Mouse (Mus musculus) neural tube, embryonic 14.5 days (tissue): ENCODE results near the gene Utp6. TPM values are rescaled to one million over a fixed set of nuclear protein-coding genes. Genes with fewer than 3 reads are reported as not detected.
A peak's percentile ranks its signal among the peaks of the same experiment; 100 is the strongest.

Experiments used
- ATAC-seq: fragments of 200-750 bp; cut with Nextera tagmentation; 2 replicates; pipeline ENCODE4 v1.8.0; 2017; ENCODE audit warnings: low read depth, mild to moderate bottlenecking, moderate TSS enrichment, moderate library complexity
- H3K27ac ChIP-seq: fragments of 300-500 bp; sonication (generic); 2 replicates; pipeline ENCODE4 v1.5.1; 2014; ENCODE audit warnings: low read depth, mild to moderate bottlenecking, control low read depth, low read length, moderate library complexity, mixed read lengths
- H3K27me3 ChIP-seq: fragments of 300-500 bp; sonication (generic); 2 replicates; pipeline ENCODE4 v1.6.1; 2014; ENCODE audit warnings: low read length; ENCODE audit not compliant: control insufficient read depth, insufficient read depth
- H3K36me3 ChIP-seq: fragments of 300-500 bp; sonication (generic); 2 replicates; pipeline ENCODE4 v1.6.1; 2014; ENCODE audit warnings: low read length, mixed read lengths; ENCODE audit not compliant: control insufficient read depth, insufficient read depth
- H3K4me1 ChIP-seq: fragments of 300-500 bp; sonication (generic); 2 replicates; pipeline ENCODE4 v1.6.1; 2014; ENCODE audit warnings: low read length; ENCODE audit not compliant: control insufficient read depth, insufficient read depth
- H3K4me2 ChIP-seq: fragments of 300-500 bp; sonication (generic); 2 replicates; pipeline ENCODE4 v1.6.1; 2014; ENCODE audit warnings: mild to moderate bottlenecking, low read depth, low read length, control low read depth
- H3K4me3 ChIP-seq: fragments of 300-500 bp; sonication (generic); 2 replicates; pipeline ENCODE4 v1.5.1; 2014; ENCODE audit warnings: low read depth, low read length, control low read depth, mixed read lengths
- H3K9ac ChIP-seq: fragments of 300-500 bp; sonication (generic); replicated peaks from 2 replicates; pipeline ENCODE4 v1.6.1; 2014; ENCODE audit warnings: low read depth, mild to moderate bottlenecking, control low read depth, low read length, mixed read lengths
- H3K9me3 ChIP-seq: fragments of 300-500 bp; sonication (generic); 2 replicates; pipeline ENCODE4 v1.6.1; 2016; ENCODE audit warnings: low read length; ENCODE audit not compliant: control insufficient read depth
- WGBS: fragments of 180-500 bp; shearing (Covaris S2); extraction: QIAGEN DNeasy Blood & Tissue Kit; methylation state at CpG from one replicate; pipeline ENCODE4 v1.1.7; 2014; 5-methylcytosine and 5-hydroxymethylcytosine counted together
- polyA plus RNA-seq: library from polyadenylated mRNA; unstranded; fragments of >200 nt; fragmentation: Nextera tagmentation; extraction: Ambion mirVana; gene quantifications from 2 replicates; pipeline ENCODE4 v1.2.1, GENCODE M21; 2014

Gene Utp6
- polyA plus RNA-seq = 42.8 and 55.6 TPM in 2 replicates

- H3K4me1 ChIP-seq = no peaks in the 10 kb centered on the region
- H3K9me3 ChIP-seq = no peaks in the 10 kb centered on the region
- peak within 1 kb of the TSS; percentile 30 for H3K9ac ChIP-seq
- ATAC-seq = peak; percentile 94
- peak within 1 kb of the TSS; percentile 44 for H3K4me3 ChIP-seq
- H3K27ac ChIP-seq = no peak within 1 kb of the TSS
- peak within 1 kb of the TSS; percentile 59 for H3K4me2 ChIP-seq
- peaks cover 12% of the 10 kb centered on the region for H3K36me3 ChIP-seq
- WGBS = under 1% methylated on average over 46 of the region's 46 CpGs
- H3K27me3 ChIP-seq = no peaks in the 10 kb centered on the region
Observed at GRCm38 (mm10) chr11:79962125-79962876, at the start of gene Utp6. Utp6 (minus strand) TSS chr11:79962390.

- Histone ChIP-seq H3K4me2 (peak overlapping the region; percentile 83), H3K4me3 (peak overlapping the region; percentile 91), H3K27ac (no peak overlapping the region), H3K27me3 (no peaks in the 10 kb centered on the region), H3K9ac (peak overlapping the region; percentile 78; the same call in 1 of the 2 replicates), H3K4me1 (0 out of 2 replicates have a peak, but pooled peaks cover 3% of the 10 kb centered on the region), H3K9me3 (no peaks in the 10 kb centered on the region), H3K36me3 (0 out of 2 replicates have a peak, but pooled peaks cover 5% of the 10 kb centered on the region)
- WGBS = 6% methylated on average over 7 of the region's 7 CpGs
- ATAC-seq = no peak
Observed at GRCm38 (mm10) chr11:79994271-79994988, 32.2 kb upstream of the Utp6 start.

- 0 out of 2 replicates have a peak, but pooled peaks cover 3% of the 10 kb centered on the region for H3K4me1 ChIP-seq
- peak overlapping the region; percentile 78 for H3K9ac ChIP-seq
- 0 out of 2 replicates have a peak, but pooled peaks cover 5% of the 10 kb centered on the region for H3K36me3 ChIP-seq
- no peaks in the 10 kb centered on the region for H3K27me3 ChIP-seq
- H3K9me3 ChIP-seq = no peaks in the 10 kb centered on the region
- H3K27ac ChIP-seq = peak overlapping the region; percentile 95
- peak overlapping the region; percentile 91 for H3K4me3 ChIP-seq
- under 1% methylated on average over 48 of the region's 74 CpGs for WGBS
- peak overlapping the region; percentile 83 for H3K4me2 ChIP-seq
- peak; percentile 38 for ATAC-seq
Observed at GRCm38 (mm10) chr11:79993356-79994270, 31.4 kb upstream of the Utp6 start.

GRCm38 (mm10) chr11:79992592-79993355, 30.6 kb upstream of the Utp6 start, which contains the start of gene Suz12:
Suz12 (plus strand) TSS chr11:79993106.
- 0 out of 2 replicates have a peak, but pooled peaks cover 3% of the 10 kb centered on the region for H3K4me1 ChIP-seq
- peak within 1 kb of the TSS; percentile 78 for H3K9ac ChIP-seq

GRCm38 (mm10) chr11:79992035-79992591, 29.9 kb upstream of the Utp6 start:
- Histone ChIP-seq H3K27ac (peak overlapping the region; percentile 65), H3K4me2 (peak overlapping the region; percentile 61), H3K9me3 (no peaks in the 10 kb centered on the region), H3K36me3 (0 out of 2 replicates have a peak, but pooled peaks cover 5% of the 10 kb centered on the region), H3K27me3 (no peaks in the 10 kb centered on the region), H3K4me3 (peak overlapping the region; percentile 91), H3K9ac (peak overlapping the region; percentile 53), H3K4me1 (0 out of 2 replicates have a peak, but pooled peaks cover 3% of the 10 kb centered on the region)
- no peak for ATAC-seq
- 29% methylated on average over 20 of the region's 21 CpGs for whole genome bisulfite sequencing

More at GRCm38 (mm10) chr11:79992592-79993355, 30.6 kb upstream of the Utp6 start, which contains the start of gene Suz12:
- Histone ChIP-seq H3K4me2 (peak within 1 kb of the TSS; percentile 83), H3K4me3 (peak within 1 kb of the TSS; percentile 91), H3K27me3 (no peaks in the 10 kb centered on the region), H3K27ac (peak within 1 kb of the TSS; percentile 95), H3K36me3 (0 out of 2 replicates have a peak, but pooled peaks cover 5% of the 10 kb centered on the region), H3K9me3 (no peaks in the 10 kb centered on the region)
- under 1% methylated on average over 57 of the region's 74 CpGs for WGBS
- peak; percentile 97 for ATAC-seq

GRCm38 (mm10) chr11:79991600-79991999, 29.4 kb upstream of the Utp6 start:
- 0 out of 2 replicates have a peak, but pooled peaks cover 5% of the 10 kb centered on the region for H3K36me3 ChIP-seq
- H3K4me3 ChIP-seq = no peak overlapping the region
- no peak overlapping the region for H3K4me2 ChIP-seq
- H3K9ac ChIP-seq = no peak overlapping the region
- ATAC-seq = no peak
- no peaks in the 10 kb centered on the region for H3K9me3 ChIP-seq
- 93% methylated on average over 5 of the region's 5 CpGs for WGBS
- no peak overlapping the region for H3K27ac ChIP-seq
- H3K27me3 ChIP-seq = no peaks in the 10 kb centered on the region
- H3K4me1 ChIP-seq = 0 out of 2 replicates have a peak, but pooled peaks cover 3% of the 10 kb centered on the region

GRCm38 (mm10) chr11:79990120-79990519, 27.9 kb upstream of the Utp6 start:
- Histone ChIP-seq H3K27me3 (no peaks in the 10 kb centered on the region), H3K4me3 (no peak overlapping the region), H3K9me3 (no peaks in the 10 kb centered on the region), H3K4me1 (0 out of 2 replicates have a peak, but pooled peaks cover 2% of the 10 kb centered on the region), H3K27ac (no peak overlapping the region), H3K36me3 (no peaks in the 10 kb centered on the region), H3K9ac (no peak overlapping the region), H3K4me2 (no peak overlapping the region)
- WGBS = 96% methylated on average over 2 of the region's 2 CpGs
- no peak for ATAC-seq
